Mouse (Mus musculus) midbrain, embryonic 11.5 days (tissue): Measurements from ENCODE around the gene Spata9. TPM values are rescaled to one million over a fixed set of nuclear protein-coding genes. Genes with fewer than 3 reads are reported as not detected.

Experiments used
- ATAC-seq: fragments of 200-750 bp; cut with Nextera tagmentation; 2 replicates; pipeline ENCODE4 v1.8.0; 2017; ENCODE audit warnings: moderate TSS enrichment, moderate library complexity; ENCODE audit not compliant: low FRiP score
- DNase-seq: peaks from one replicate; pipeline ENCODE4 v3.0.0; 2015; ENCODE audit warnings: low spot score; ENCODE audit errors: missing footprints
- H3K27ac ChIP-seq: fragments of 300-500 bp; sonication (generic); 2 replicates; pipeline ENCODE4 v1.5.1; 2014; ENCODE audit warnings: low read depth, low read length
- H3K27me3 ChIP-seq: fragments of 300-500 bp; sonication (generic); 2 replicates; pipeline ENCODE4 v1.6.1; 2014; ENCODE audit warnings: mild to moderate bottlenecking, low read length, moderate library complexity, mixed read lengths; ENCODE audit not compliant: control insufficient read depth, insufficient read depth
- H3K36me3 ChIP-seq: fragments of 300-500 bp; sonication (generic); 2 replicates; pipeline ENCODE4 v1.6.1; 2014; ENCODE audit warnings: mild to moderate bottlenecking, low read length, moderate library complexity, mixed read lengths; ENCODE audit not compliant: control insufficient read depth, insufficient read depth
- H3K4me1 ChIP-seq: fragments of 300-500 bp; sonication (generic); 2 replicates; pipeline ENCODE4 v1.6.1; 2014; ENCODE audit warnings: low read length; ENCODE audit not compliant: control insufficient read depth, insufficient read depth
- H3K4me2 ChIP-seq: fragments of 300-500 bp; sonication (generic); 2 replicates; pipeline ENCODE4 v1.6.1; 2014; ENCODE audit warnings: mild to moderate bottlenecking, moderate library complexity
- H3K4me3 ChIP-seq: fragments of 300-500 bp; sonication (generic); 2 replicates; pipeline ENCODE4 v1.5.1; 2014; ENCODE audit warnings: low read depth, low read length
- H3K9ac ChIP-seq: fragments of 300-500 bp; sonication (generic); 2 replicates; pipeline ENCODE4 v1.6.1; 2014; ENCODE audit warnings: low read length
- H3K9me3 ChIP-seq: fragments of 300-500 bp; sonication (generic); 2 replicates; pipeline ENCODE4 v1.6.1; 2016; ENCODE audit warnings: low read length; ENCODE audit not compliant: control insufficient read depth
- WGBS: fragments of 180-500 bp; shearing (Covaris S2); extraction: QIAGEN DNeasy Blood & Tissue Kit; methylation state at CpG from one replicate; pipeline ENCODE4 v1.1.7; 2014; 5-methylcytosine and 5-hydroxymethylcytosine counted together
- polyA plus RNA-seq: library from polyadenylated mRNA; unstranded; fragments of >200 nt; fragmentation: Nextera tagmentation; extraction: Ambion mirVana; gene quantifications from 2 replicates; pipeline ENCODE4 v1.2.1, GENCODE M21; 2014

Spata9 gene
- polyA plus RNA-seq, 1 experiment from 2014 or later: 0.72 TPM

GRCm38 (mm10) chr13:76018844-76019400, 52.0 kb downstream of the Spata9 start:
- peaks cover 4% of the 10 kb centered on the region; the same call in 1 of the 2 replicates for H3K4me1 ChIP-seq
- no peaks in the 10 kb centered on the region for H3K36me3 ChIP-seq
- peak overlapping the region; percentile 49; the same call in 1 of the 2 replicates for H3K9ac ChIP-seq
- DNase-seq: no peak
- peak overlapping the region; percentile 44 for H3K4me2 ChIP-seq
- ATAC-seq: peak; percentile 69
- H3K27ac ChIP-seq: no peak overlapping the region
- WGBS: 48% methylated on average over 5 of the region's 5 CpGs
- peak overlapping the region; percentile 50 for H3K4me3 ChIP-seq
- no peaks in the 10 kb centered on the region for H3K27me3 ChIP-seq
- H3K9me3 ChIP-seq: no peaks in the 10 kb centered on the region

- Histone ChIP-seq H3K9ac (no peak overlapping the region), H3K4me2 (no peak overlapping the region), H3K27ac (no peak overlapping the region), H3K4me1 (peaks cover 4% of the 10 kb centered on the region; the same call in 1 of the 2 replicates), H3K9me3 (no peaks in the 10 kb centered on the region), H3K27me3 (no peaks in the 10 kb centered on the region), H3K4me3 (no peak overlapping the region), H3K36me3 (no peaks in the 10 kb centered on the region)
- 90% methylated on average over 2 of the region's 2 CpGs for WGBS
- no peak for ATAC-seq
- DNase-seq: no peak
Observed at GRCm38 (mm10) chr13:76021782-76022181, 54.8 kb downstream of the Spata9 start.

- H3K36me3 ChIP-seq: no peaks in the 10 kb centered on the region
- H3K4me2 ChIP-seq: no peak overlapping the region
- no peaks in the 10 kb centered on the region for H3K4me1 ChIP-seq
- no peaks in the 10 kb centered on the region for H3K9me3 ChIP-seq
- H3K4me3 ChIP-seq: no peak overlapping the region
- WGBS: 93% methylated on average over 3 of the region's 3 CpGs
- H3K27ac ChIP-seq: no peak overlapping the region
- no peak for DNase-seq
- no peak for ATAC-seq
- no peaks in the 10 kb centered on the region for H3K27me3 ChIP-seq
- H3K9ac ChIP-seq: no peak overlapping the region
Observed at GRCm38 (mm10) chr13:76024588-76024987, 57.6 kb downstream of the Spata9 start.

GRCm38 (mm10) chr13:76042455-76042854, 75.5 kb downstream of the Spata9 start:
- no peak overlapping the region for H3K4me2 ChIP-seq
- no peaks in the 10 kb centered on the region for H3K36me3 ChIP-seq
- H3K27ac ChIP-seq: no peak overlapping the region
- H3K9ac ChIP-seq: no peak overlapping the region
- no peaks in the 10 kb centered on the region for H3K27me3 ChIP-seq
- H3K4me1 ChIP-seq: no peaks in the 10 kb centered on the region
- DNase-seq: no peak
- no peaks in the 10 kb centered on the region for H3K9me3 ChIP-seq
- 60% methylated on average over 1 of the region's 1 CpGs for WGBS
- H3K4me3 ChIP-seq: no peak overlapping the region
- ATAC-seq: no peak

- H3K4me1 ChIP-seq: no peaks in the 10 kb centered on the region
- no peak overlapping the region for H3K4me2 ChIP-seq
- H3K36me3 ChIP-seq: no peaks in the 10 kb centered on the region
- no peaks in the 10 kb centered on the region for H3K9me3 ChIP-seq
- no peak for DNase-seq
- H3K27me3 ChIP-seq: no peaks in the 10 kb centered on the region
- ATAC-seq: no peak
- H3K27ac ChIP-seq: no peak overlapping the region
- no peak overlapping the region for H3K9ac ChIP-seq
- no peak overlapping the region for H3K4me3 ChIP-seq
Observed at GRCm38 (mm10) chr13:76044971-76045370, 78.0 kb downstream of the Spata9 start.

Other genes with a start within 250 kb of the Spata9 start
- 30.8 and 31.3 TPM in 2 replicates for gene Glrx, start 127.3 kb upstream of the Spata9 start, polyA plus RNA-seq
- 71.1 and 72.3 TPM in 2 replicates for gene Rhobtb3, start 23.2 kb upstream of the Spata9 start, polyA plus RNA-seq
- gene Rfesd, start 51.6 kb downstream of the Spata9 start, polyA plus RNA-seq: 21.9 and 24.7 TPM in 2 replicates
- gene Gpr150, start 89.8 kb downstream of the Spata9 start, polyA plus RNA-seq: 0.26 and 0.33 TPM in 2 replicates
- 5.3 and 7.6 TPM in 2 replicates for gene Arsk, start 131.5 kb downstream of the Spata9 start, polyA plus RNA-seq
- gene Ttc37, start 131.6 kb downstream of the Spata9 start, polyA plus RNA-seq: 14.1 and 17.1 TPM in 2 replicates